Mouse (Mus musculus) cerebellum, postnatal 25 days (tissue): ENCODE data around the gene Bpifb1.
"Not testable (repeated sequence)": the region's sequence is repeated elsewhere in the genome, so short reads cannot be mapped to it uniquely, and the experiment has no call there.

Experiments used
- DNase-seq, 2 experiments: peaks; one replicate each; pipeline ENCODE4 v3.0.0; 2021; ENCODE audit warnings: mixed read lengths in 2 of 2

The Bpifb1 gene

GRCm38 (mm10) chr2:154211881-154212280 lies 21.3 kb downstream of the Bpifb1 start:
- no peak for DNase-seq

- DNase-seq = peak; percentile 78 to 89
Measured at GRCm38 (mm10) chr2:154215191-154215590, 24.6 kb downstream of the Bpifb1 start.

DNA sequence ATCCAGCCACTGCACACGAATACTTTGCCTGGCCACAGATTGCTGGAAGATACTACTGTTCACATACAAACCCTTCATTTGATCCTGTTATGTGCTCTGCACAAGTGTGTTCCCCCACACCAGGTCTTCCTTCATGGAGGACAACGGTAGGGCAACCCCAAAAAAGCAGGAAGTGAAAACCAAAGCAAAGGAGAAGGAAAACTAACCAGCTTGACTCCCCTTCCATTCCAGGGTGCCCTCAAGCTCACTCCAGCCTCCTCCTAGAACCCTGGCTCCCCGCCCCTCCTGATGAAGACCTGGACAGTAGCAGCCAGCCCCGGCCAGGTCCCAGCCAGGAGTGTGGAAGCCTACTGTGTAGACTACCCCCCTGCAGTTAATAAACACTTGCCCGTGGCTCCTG lies 29.3 kb downstream of the Bpifb1 start:
- no peak for DNase-seq

- DNase-seq = peak in 1 of 2 experiments; percentile 30
Measured at GRCm38 (mm10) chr2:154223265-154223916, 32.8 kb downstream of the Bpifb1 start, which contains the start of gene Bpifb5. Gene Bpifb5, plus strand, starts transcription at chr2:154223742.

DNA sequence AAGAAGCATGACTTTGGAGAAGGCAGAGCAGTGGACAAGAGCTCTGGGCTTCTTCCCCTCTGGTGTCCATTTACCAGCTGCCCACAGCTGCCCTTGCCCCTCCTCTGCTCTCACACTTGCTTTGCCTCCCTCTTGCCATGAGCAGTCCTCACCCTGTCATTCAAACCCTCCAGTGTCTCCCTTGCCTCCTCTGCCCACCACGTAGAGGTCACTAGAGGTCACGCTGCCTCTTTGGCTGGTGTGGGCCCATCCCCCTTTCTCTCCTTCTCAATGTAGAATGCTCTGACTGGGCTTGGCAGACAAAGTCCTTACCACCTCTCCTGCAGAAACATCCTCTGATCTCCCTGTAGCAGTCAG lies 33.3 kb downstream of the Bpifb1 start:
- no peak for DNase-seq

DNA sequence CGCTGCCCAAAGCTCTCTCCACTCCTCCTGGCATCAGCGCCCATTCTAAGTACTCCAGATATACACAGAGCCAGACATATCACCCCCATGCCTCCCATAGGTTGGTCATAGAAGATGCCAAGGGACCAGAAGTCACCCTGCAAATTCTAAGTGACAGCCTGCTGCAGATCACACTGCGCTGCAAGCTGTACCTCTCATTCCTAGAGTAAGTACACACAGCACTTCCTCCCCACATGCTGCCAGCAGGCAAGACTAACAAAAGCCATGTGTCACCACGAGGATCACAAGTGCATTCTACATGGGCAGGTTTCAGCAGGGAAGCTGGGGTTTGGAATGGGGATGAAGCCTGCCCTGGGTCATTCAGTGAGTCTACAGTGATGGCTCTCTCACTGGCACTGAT lies 36.4 kb downstream of the Bpifb1 start:
- DNase-seq = peak; percentile 41 to 42

DNA sequence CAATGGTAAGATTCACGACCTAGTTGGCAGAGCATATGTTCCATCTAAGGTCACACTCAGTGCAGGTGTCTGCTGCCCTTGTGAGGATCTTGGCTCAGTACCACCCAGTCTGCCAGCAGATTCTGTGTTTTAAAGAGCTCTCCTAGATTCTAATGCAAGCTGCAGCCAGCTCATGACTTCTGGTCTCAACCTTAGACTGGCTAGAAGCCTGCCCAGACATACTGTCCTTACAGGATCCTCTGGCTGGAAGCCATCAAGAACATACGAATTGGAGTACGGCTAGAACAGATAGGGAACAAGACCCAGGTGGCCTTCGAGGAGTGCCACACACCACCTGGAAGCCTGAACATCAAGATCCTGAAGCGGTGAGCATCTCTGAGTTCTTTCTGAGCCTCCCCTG lies 37.2 kb downstream of the Bpifb1 start:
- peak; percentile 34 to 38 for DNase-seq

GRCm38 (mm10) chr2:154233426-154233825 lies 42.8 kb downstream of the Bpifb1 start:
- peak; percentile 43 to 51 for DNase-seq

DNA sequence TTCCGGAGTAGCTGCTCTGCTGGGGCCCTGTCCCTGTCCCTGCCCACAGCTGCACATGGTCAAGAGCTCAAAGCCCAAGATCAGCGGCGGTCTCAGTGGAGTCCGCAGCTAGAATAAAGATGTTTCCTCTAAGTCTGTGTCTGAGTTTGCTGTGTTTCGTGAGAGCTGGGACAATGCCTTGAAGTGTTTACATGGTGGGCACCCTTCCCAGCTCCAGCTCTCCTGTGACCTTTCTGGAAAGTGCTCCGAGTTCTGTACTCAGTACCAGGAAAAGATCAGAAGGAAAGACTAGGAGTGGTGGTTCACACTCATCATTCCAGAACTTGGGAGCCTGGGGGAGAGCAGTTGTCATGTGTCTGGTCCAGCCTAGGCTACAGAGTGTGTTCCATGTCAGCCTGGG lies 50.2 kb downstream of the Bpifb1 start:
- no peak for DNase-seq

DNA sequence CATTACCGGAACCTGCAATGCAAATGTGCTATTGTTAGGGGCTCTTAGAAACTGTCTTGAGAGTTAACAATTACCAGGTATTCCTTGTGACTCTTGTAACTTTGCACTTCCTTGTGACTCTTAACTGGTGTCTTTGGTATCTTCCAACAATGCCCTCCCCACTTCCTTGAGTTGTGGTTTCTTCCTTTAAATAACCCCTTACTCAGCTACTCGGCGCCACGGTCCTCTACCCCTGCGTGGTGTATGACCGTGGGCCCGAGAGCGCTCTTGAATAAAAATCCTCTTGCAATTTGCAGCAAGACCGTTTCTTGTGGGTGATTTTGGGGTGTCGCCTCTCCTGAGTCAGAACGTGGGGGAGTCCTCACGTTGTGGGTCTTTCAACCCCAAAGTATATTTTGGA lies 52.1 kb downstream of the Bpifb1 start:
- DNase-seq = not testable (repeated sequence)

DNA sequence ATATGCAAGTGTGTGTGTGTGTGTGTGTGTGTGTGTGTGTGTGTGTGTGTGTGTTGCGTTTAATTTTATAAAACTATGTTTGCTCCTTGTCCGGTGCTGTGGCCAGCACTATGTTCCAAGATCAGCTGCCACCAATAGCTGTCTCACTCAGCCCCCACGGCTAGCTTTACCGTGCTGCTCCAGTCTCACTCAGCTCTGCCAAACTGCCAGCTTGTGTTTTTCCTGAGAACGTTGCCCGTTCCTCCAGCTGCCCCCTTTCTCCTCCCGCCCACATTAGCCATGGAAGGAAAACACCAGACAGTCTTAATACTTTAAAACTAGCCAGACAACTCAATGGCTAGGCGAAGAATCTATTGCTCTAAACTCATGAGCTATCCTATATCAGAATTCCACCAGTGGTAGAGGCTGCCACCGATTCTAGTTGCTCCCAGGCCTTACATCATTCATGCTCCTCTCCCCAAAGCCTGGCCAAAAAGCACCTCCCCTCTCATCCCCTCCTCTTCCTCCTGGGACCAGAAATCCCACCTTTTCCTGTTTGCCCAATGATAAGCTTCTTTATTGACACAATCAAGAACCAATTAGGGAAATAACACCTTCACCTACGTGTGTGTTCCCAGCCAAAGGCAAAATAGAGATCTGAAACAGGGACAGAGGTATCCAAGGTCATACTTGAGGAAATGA lies 52.9 kb downstream of the Bpifb1 start:
- peak in 1 of 2 experiments; percentile 40 for DNase-seq

GRCm38 (mm10) chr2:154245322-154245721 lies 54.7 kb downstream of the Bpifb1 start:
- DNase-seq = no peak

- DNase-seq = not testable (repeated sequence)
Measured at GRCm38 (mm10) chr2:154255254-154255653, 64.6 kb downstream of the Bpifb1 start.

DNA sequence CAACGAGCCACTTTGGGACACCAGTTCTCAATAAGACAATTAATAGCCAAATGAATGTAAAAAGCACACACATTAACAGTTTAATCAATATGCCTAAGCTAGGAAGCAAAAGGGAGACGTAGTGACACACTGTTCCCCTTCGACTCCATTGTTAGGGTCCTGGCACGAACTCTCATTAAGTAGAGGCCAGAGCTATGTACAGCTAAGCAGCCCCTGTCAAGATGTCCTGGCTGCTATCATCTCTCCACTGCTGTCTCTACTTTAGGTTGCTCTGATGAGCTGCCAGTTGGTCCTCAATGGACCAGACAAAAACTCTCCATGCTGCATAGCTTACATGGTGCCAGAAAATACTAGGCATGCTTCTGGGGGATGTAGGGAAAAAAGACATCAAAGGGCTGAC lies 65.2 kb downstream of the Bpifb1 start:
- no peak for DNase-seq

DNA sequence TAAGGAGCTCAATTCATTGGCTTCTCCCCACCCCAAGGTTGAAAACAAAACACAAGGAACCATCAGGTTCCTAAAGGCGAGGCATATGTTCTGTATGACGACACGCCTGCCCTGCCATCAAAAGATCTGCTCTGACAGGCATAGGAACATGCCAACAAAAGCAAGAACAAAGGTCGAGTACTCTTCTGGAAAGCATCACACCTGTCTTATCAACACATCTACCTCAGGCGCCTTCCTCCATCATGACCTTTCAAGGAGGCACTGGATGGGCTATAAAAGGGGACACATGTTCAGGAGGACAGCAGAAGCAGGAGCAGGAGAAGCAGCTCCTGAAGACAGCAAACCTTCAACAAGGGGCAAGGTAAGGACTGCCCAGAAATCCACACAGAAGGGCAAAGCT lies 66.9 kb downstream of the Bpifb1 start, which contains the start of gene Bpifb9a:
Gene Bpifb9a, plus strand, starts transcription at position 301 of the 400 bp plus-strand sequence.
- DNase-seq = not testable (repeated sequence)

DNA sequence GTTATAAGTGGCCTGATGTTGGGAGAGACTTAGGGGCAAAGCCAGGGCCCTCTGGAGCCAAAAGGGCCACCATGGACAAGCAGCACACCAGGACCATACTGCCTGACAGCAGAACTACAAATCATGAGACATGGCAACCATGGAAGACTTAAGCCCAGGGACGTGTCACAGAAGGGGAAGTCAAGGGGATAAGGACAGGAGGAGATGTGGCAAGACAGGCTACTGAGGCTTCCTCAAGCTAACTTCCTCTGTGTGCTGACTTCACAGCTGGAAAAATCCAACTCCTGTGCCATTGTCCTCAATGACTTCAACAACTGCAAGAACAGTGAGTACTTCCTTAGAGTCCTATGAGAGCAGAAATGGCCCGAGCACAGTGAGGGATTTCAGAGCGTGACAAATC lies 73.8 kb downstream of the Bpifb1 start:
- not testable (repeated sequence) for DNase-seq
